In the genomic region with DNA sequence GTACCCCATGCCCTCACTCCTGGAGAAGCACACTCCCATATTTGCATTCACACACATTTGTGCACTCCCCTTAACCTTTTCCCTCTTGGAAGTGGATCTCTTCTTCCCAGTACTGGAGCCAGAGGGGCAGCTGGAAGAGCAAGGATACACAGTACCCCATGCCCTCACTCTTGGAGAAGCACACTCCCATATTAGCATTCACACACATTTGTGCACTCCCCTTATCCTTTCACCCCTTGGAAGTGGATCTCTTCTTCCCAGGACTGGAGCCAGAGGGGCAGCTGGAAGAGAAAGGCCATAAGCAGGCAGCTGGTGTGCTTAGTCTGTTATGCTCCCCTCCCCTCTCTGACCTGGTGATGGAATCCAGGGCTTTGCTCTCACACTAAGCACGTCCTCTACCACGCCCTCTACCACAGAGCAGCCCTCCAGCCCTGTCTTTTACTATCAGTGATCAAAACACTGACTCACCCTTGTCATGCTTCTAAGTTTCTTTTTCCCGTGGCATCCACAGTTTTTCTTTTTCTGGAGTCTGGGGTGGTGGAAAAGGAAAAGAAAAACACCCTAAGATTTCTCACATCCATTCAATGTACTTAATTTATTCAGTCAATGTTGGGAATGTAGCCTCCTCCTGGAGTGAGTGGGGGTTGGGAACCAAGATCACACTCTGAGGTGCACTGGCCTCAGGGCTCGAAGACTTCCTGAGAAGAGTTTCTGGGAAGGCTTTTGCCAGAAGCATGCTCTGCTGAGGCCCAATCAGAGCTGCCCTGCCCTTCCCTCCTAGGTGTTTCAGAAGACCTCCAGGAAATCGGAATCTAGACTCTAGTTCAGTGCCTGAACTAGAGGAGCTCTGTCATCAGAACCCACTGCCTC, we compare ENCODE assay signal across 14 mouse cellular contexts. TPM values are rescaled to one million over a fixed set of nuclear protein-coding genes. Genes with fewer than 3 reads are reported as not detected.
A peak's percentile ranks its signal among the peaks of the same experiment; 100 is the strongest.
DNase-seq lines count a peak whose midpoint lies in the region; ATAC-seq and TF ChIP-seq lines count a peak whose summit lies in the region.
"Had no signal": no experiment of that assay in that cellular context is flagged by ENCODE, and none has a peak within 500 bp of the region (broad histone marks: within the 10 kb centered on the region; RNA-seq: fewer than 3 reads in every experiment).

No protein-coding gene starts in this region.

- H3K27me3 ChIP-seq in lung, postnatal 0 days (replicated peaks; ENCODE audit: insufficient read depth, low read length) = no peaks in the 10 kb centered on the region
- H3K27me3 ChIP-seq in ES-Bruce4 (ENCODE audit: control insufficient read depth, insufficient read depth, low read length, poor library complexity, severe bottlenecking) = no peaks in the 10 kb centered on the region
- no peaks in the 10 kb centered on the region for H3K27me3 ChIP-seq in forebrain, embryonic 13.5 days
- H3K27me3 ChIP-seq: forebrain, embryonic 15.5 days; lung, embryonic 15.5 days had no signal

- H3K4me2 ChIP-seq in lung, postnatal 0 days (replicated peaks; ENCODE audit: low read depth, low read length) = no peak overlapping the region
- no peak overlapping the region for H3K4me2 ChIP-seq in forebrain, embryonic 13.5 days
- H3K4me2 ChIP-seq: forebrain, embryonic 15.5 days; lung, embryonic 15.5 days had no signal

- H3K36me3 ChIP-seq in lung, postnatal 0 days (ENCODE audit: insufficient read depth, low read length) = no peaks in the 10 kb centered on the region
- no peaks in the 10 kb centered on the region for H3K36me3 ChIP-seq in ES-Bruce4 (ENCODE audit: control insufficient read depth, insufficient read depth, low read length, poor library complexity, severe bottlenecking)
- H3K36me3 ChIP-seq in forebrain, embryonic 13.5 days (ENCODE audit: poor library complexity, severe bottlenecking) = no peaks in the 10 kb centered on the region
- H3K36me3 ChIP-seq: forebrain, embryonic 15.5 days; lung, embryonic 15.5 days had no signal

- H3K27ac ChIP-seq in lung, postnatal 0 days (ENCODE audit: low read length) = no peak overlapping the region
- peak overlapping the region; percentile 55; the same call in 1 of the 2 replicates for H3K27ac ChIP-seq in ES-Bruce4 (ENCODE audit: insufficient read depth, low read length)
- no peak overlapping the region for H3K27ac ChIP-seq in forebrain, embryonic 13.5 days
- H3K27ac ChIP-seq: forebrain, embryonic 15.5 days; lung, embryonic 15.5 days had no signal

- H3K9ac ChIP-seq in lung, postnatal 0 days (replicated peaks; ENCODE audit: low read depth) = no peak overlapping the region
- no peak overlapping the region for H3K9ac ChIP-seq in ES-Bruce4 (ENCODE audit: low read depth, poor library complexity, severe bottlenecking)
- H3K9ac ChIP-seq in forebrain, embryonic 13.5 days = no peak overlapping the region
- H3K9ac ChIP-seq: forebrain, embryonic 15.5 days; lung, embryonic 15.5 days had no signal

- 25% methylated on average over 5 of the region's 5 CpGs for WGBS in lung, postnatal 0 days
- 50% methylated on average over 5 of the region's 5 CpGs for WGBS in forebrain, embryonic 13.5 days

- TF ChIP-seq POLR2A in ES-Bruce4 (IDR thresholded peaks at IDR 0.05; ENCODE audit: insufficient read depth, low read length) = no peak

- peak; percentile 46 for ATAC-seq in lung, postnatal 0 days
- ATAC-seq in forebrain, embryonic 13.5 days = no peak
- ATAC-seq: forebrain, embryonic 15.5 days had no signal

- TF ChIP-seq CTCF in lung, postnatal 0 days (IDR thresholded peaks at IDR 0.05) = no peak
- TF ChIP-seq CTCF in ES-Bruce4 (IDR thresholded peaks at IDR 0.05; ENCODE audit: low read depth, low read length) = no peak

- no peak overlapping the region for H3K4me3 ChIP-seq in lung, postnatal 0 days (ENCODE audit: low read depth, low read length)
- no peak overlapping the region for H3K4me3 ChIP-seq in ES-Bruce4 (ENCODE audit: low read depth, low read length)
- no peak overlapping the region for H3K4me3 ChIP-seq in forebrain, embryonic 13.5 days
- H3K4me3 ChIP-seq: forebrain, embryonic 15.5 days; lung, embryonic 15.5 days had no signal

- H3K4me1 ChIP-seq in lung, postnatal 0 days (ENCODE audit: insufficient read depth, low read depth, low read length) = no peaks in the 10 kb centered on the region
- H3K4me1 ChIP-seq in ES-Bruce4 (ENCODE audit: control insufficient read depth, insufficient read depth, low read length) = no peaks in the 10 kb centered on the region
- H3K4me1 ChIP-seq in forebrain, embryonic 13.5 days = peaks cover 6% of the 10 kb centered on the region
- H3K4me1 ChIP-seq: lung, embryonic 15.5 days had no signal

- DNase-seq in lung, postnatal 0 days (ENCODE audit: low spot score) = peak; percentile 46
- DNase-seq in lung, postnatal 14 days = no peak
- peak; percentile 30 for DNase-seq in MN1 (ENCODE audit: low spot score)
- DNase-seq in heart, postnatal 4 days = peak; percentile 15
- no peak for DNase-seq in gastrocnemius, postnatal 25 days
- DNase-seq: adrenal gland, postnatal 25 days; cerebellum, adult 11 months; gastrocnemius, postnatal 14 days; kidney, adult 18-20 months; right cerebral cortex, postnatal 4 days had no signal

- no peak for TF ChIP-seq EP300 in lung, postnatal 0 days (IDR thresholded peaks at IDR 0.05)
- TF ChIP-seq EP300 in ES-Bruce4 (IDR thresholded peaks at IDR 0.05; ENCODE audit: insufficient read depth, low read depth, low read length) = no peak

- no peaks in the 10 kb centered on the region for H3K9me3 ChIP-seq in lung, postnatal 0 days (ENCODE audit: low read length)
- H3K9me3 ChIP-seq in ES-Bruce4 (replicated peaks; ENCODE audit: control insufficient read depth, insufficient read depth, low read length, poor library complexity, severe bottlenecking) = no peaks in the 10 kb centered on the region
- no peaks in the 10 kb centered on the region for H3K9me3 ChIP-seq in forebrain, embryonic 13.5 days (replicated peaks)
- H3K9me3 ChIP-seq: forebrain, embryonic 15.5 days; lung, embryonic 15.5 days had no signal

RNA-seq across cellular contexts. Expression of a gene that starts 3.5 kb away (rescaled TPM):
- polyA plus RNA-seq in lung, postnatal 0 days (2015; fragmentation: Nextera tagmentation; extraction: Ambion mirVana) = 55.7 and 58.4 TPM in 2 replicates
- polyA plus RNA-seq in ES-Bruce4 (2011; ENCODE audit: insufficient read depth, insufficient read length, low read depth, missing spikeins) = 28.3 and 32.0 TPM in 2 replicates
- 10 to 100 TPM; 21.5 to 24.7 TPM for total RNA-seq in heart, postnatal 4 days (2021)
- total RNA-seq in gastrocnemius, postnatal 25 days (2021) = 10 to 100 TPM; 21.9 to 25.0 TPM
- 51.9 and 56.8 TPM in 2 replicates for polyA plus RNA-seq in forebrain, embryonic 13.5 days (2015; fragmentation: Nextera tagmentation; extraction: Ambion mirVana)

Comparison
In these comparisons a context has a peak if more than half of its experiments do, and no peak if none do; other contexts are left out.
1. DNase-seq: peak in lung, postnatal 0 days (single experiment), MN1 (single experiment) and heart, postnatal 4 days (single experiment); none in lung, postnatal 14 days (single experiment) and gastrocnemius, postnatal 25 days (single experiment).